Mouse (Mus musculus): ENCODE measurements at regions not wholly inside any gene's neighbourhood (a gene's known extent, or its start where the extent isn't known, plus 50 kb on each side); places are given as distances from the start of the nearest gene placed in this dataset.

GRCm38 (mm10) chr15:5574366-5574765, 330.4 kb upstream of the Ptger4 start:
- TF ChIP-seq CTCF (IDR thresholded peaks at IDR 0.05; ENCODE audit: extremely low read depth, insufficient read depth, low read length): no peak
- TF ChIP-seq POLR2A (IDR thresholded peaks at IDR 0.05; ENCODE audit: extremely low read depth, insufficient read depth, low read length): no peak
